13 mouse cellular contexts compared by ENCODE assay signal in genomic region chr5:124450641-124451340, GRCm38 (mm10). TPM values are rescaled to one million over a fixed set of nuclear protein-coding genes. Genes with fewer than 3 reads are reported as not detected.
DNase-seq lines count a peak whose midpoint lies in the region; ATAC-seq and TF ChIP-seq lines count a peak whose summit lies in the region.
"Had no signal": no experiment of that assay in that cellular context is flagged by ENCODE, and none has a peak within 500 bp of the region (broad histone marks: within the 10 kb centered on the region; RNA-seq: fewer than 3 reads in every experiment).

No protein-coding gene starts in this region.

- ATAC-seq in heart, embryonic 16.5 days (replicated peaks; ENCODE audit: extremely low read depth, insufficient read depth, low FRiP score) = no peak
- ATAC-seq in embryonic facial prominence, embryonic 15.5 days (ENCODE audit: insufficient number of reproducible peaks, low FRiP score, low TSS enrichment, low read depth) = no peak
- peak; percentile 57 for ATAC-seq in liver, embryonic 13.5 days (ENCODE audit: low read depth)
- ATAC-seq in forebrain, embryonic 13.5 days = no peak
- ATAC-seq: CD4-positive, CD25-positive, alpha-beta regulatory T cell, adult 4 months had no signal

- H3K27me3 ChIP-seq in heart, embryonic 16.5 days (ENCODE audit: control insufficient read depth, insufficient read depth, low read length) = no peaks in the 10 kb centered on the region
- no peaks in the 10 kb centered on the region for H3K27me3 ChIP-seq in E14TG2a.4 (ENCODE audit: insufficient read depth, low read length)
- no peaks in the 10 kb centered on the region for H3K27me3 ChIP-seq in embryonic facial prominence, embryonic 15.5 days
- H3K27me3 ChIP-seq in liver, embryonic 13.5 days = no peaks in the 10 kb centered on the region
- no peaks in the 10 kb centered on the region for H3K27me3 ChIP-seq in forebrain, embryonic 13.5 days
- H3K27me3 ChIP-seq: hindbrain, embryonic 15.5 days had no signal

- 0 out of 2 replicates have a peak overlapping the region, but pooled peaks have one; percentile 18 for H3K27ac ChIP-seq in heart, embryonic 16.5 days (ENCODE audit: low read length)
- peak overlapping the region; percentile 71; the same call in 1 of the 2 replicates for H3K27ac ChIP-seq in embryonic facial prominence, embryonic 15.5 days (replicated peaks)
- peak overlapping the region; percentile 81 for H3K27ac ChIP-seq in liver, embryonic 13.5 days
- no peak overlapping the region for H3K27ac ChIP-seq in forebrain, embryonic 13.5 days
- H3K27ac ChIP-seq: hindbrain, embryonic 15.5 days had no signal

- intact Hi-C loops in heart, postnatal 36 days (cut with DNase I) = no loop called here

- 76% methylated on average over 16 of the region's 16 CpGs for WGBS in heart, embryonic 16.5 days
- 76% methylated on average over 16 of the region's 16 CpGs for WGBS in embryonic facial prominence, embryonic 15.5 days
- WGBS in liver, embryonic 13.5 days (ENCODE audit: insufficient replicate concordance) = 56% methylated on average over 16 of the region's 16 CpGs
- WGBS in forebrain, embryonic 13.5 days = 90% methylated on average over 16 of the region's 16 CpGs

- H3K9ac ChIP-seq in heart, embryonic 16.5 days (ENCODE audit: low read length) = no peak overlapping the region
- H3K9ac ChIP-seq in embryonic facial prominence, embryonic 15.5 days = no peak overlapping the region
- H3K9ac ChIP-seq in liver, embryonic 13.5 days = peak overlapping the region; percentile 61
- no peak overlapping the region for H3K9ac ChIP-seq in forebrain, embryonic 13.5 days
- H3K9ac ChIP-seq: hindbrain, embryonic 15.5 days had no signal

- no peak for TF ChIP-seq CTCF in E14TG2a.4 (conservative IDR thresholded peaks at IDR 0.05; ENCODE audit: low read length)

- no peak overlapping the region for H3K4me3 ChIP-seq in heart, embryonic 16.5 days (ENCODE audit: low read length)
- peak overlapping the region; percentile 41; the same call in 1 of the 2 replicates for H3K4me3 ChIP-seq in E14TG2a.4 (replicated peaks; ENCODE audit: low read length)
- H3K4me3 ChIP-seq in embryonic facial prominence, embryonic 15.5 days (replicated peaks) = no peak overlapping the region
- H3K4me3 ChIP-seq in liver, embryonic 13.5 days (replicated peaks) = peak overlapping the region; percentile 18; the same call in 1 of the 2 replicates
- H3K4me3 ChIP-seq in forebrain, embryonic 13.5 days = no peak overlapping the region
- H3K4me3 ChIP-seq: hindbrain, embryonic 15.5 days had no signal

- peaks cover 57% of the 10 kb centered on the region for H3K36me3 ChIP-seq in heart, embryonic 16.5 days (ENCODE audit: control insufficient read depth, insufficient read depth)
- peaks cover 91% of the 10 kb centered on the region for H3K36me3 ChIP-seq in E14TG2a.4 (ENCODE audit: insufficient read depth, low read length)
- H3K36me3 ChIP-seq in embryonic facial prominence, embryonic 15.5 days = peaks cover 84% of the 10 kb centered on the region
- H3K36me3 ChIP-seq in liver, embryonic 13.5 days = peaks cover 90% of the 10 kb centered on the region
- H3K36me3 ChIP-seq in forebrain, embryonic 13.5 days (ENCODE audit: poor library complexity, severe bottlenecking) = peaks cover 85% of the 10 kb centered on the region

- peaks cover 24% of the 10 kb centered on the region for H3K4me1 ChIP-seq in heart, embryonic 16.5 days (ENCODE audit: control insufficient read depth, insufficient read depth, low read length)
- peaks cover 87% of the 10 kb centered on the region for H3K4me1 ChIP-seq in E14TG2a.4 (replicated peaks; ENCODE audit: low read depth, low read length)
- peaks cover 41% of the 10 kb centered on the region for H3K4me1 ChIP-seq in embryonic facial prominence, embryonic 15.5 days
- peaks cover 74% of the 10 kb centered on the region for H3K4me1 ChIP-seq in liver, embryonic 13.5 days (replicated peaks)
- peaks cover 25% of the 10 kb centered on the region for H3K4me1 ChIP-seq in forebrain, embryonic 13.5 days

- H3K4me2 ChIP-seq in heart, embryonic 16.5 days (ENCODE audit: low read depth, low read length) = no peak overlapping the region
- H3K4me2 ChIP-seq in embryonic facial prominence, embryonic 15.5 days (replicated peaks) = no peak overlapping the region
- peak overlapping the region; percentile 52 for H3K4me2 ChIP-seq in liver, embryonic 13.5 days
- H3K4me2 ChIP-seq in forebrain, embryonic 13.5 days = no peak overlapping the region
- H3K4me2 ChIP-seq: hindbrain, embryonic 15.5 days had no signal

- H3K9me3 ChIP-seq in heart, embryonic 16.5 days (replicated peaks; ENCODE audit: control insufficient read depth, low read length) = no peaks in the 10 kb centered on the region
- H3K9me3 ChIP-seq in E14TG2a.4 (ENCODE audit: low read length) = no peaks in the 10 kb centered on the region
- H3K9me3 ChIP-seq in embryonic facial prominence, embryonic 15.5 days (replicated peaks) = no peaks in the 10 kb centered on the region
- H3K9me3 ChIP-seq in liver, embryonic 13.5 days (replicated peaks) = no peaks in the 10 kb centered on the region
- no peaks in the 10 kb centered on the region for H3K9me3 ChIP-seq in forebrain, embryonic 13.5 days (replicated peaks)
- H3K9me3 ChIP-seq: hindbrain, embryonic 15.5 days had no signal

- DNase-seq in heart, postnatal 36 days = no peak
- peak; percentile 26 for DNase-seq in liver, embryonic 13.5 days
- DNase-seq in embryo, embryonic 11 days = no peak
- no peak for DNase-seq in cerebellum, postnatal 10 days
- DNase-seq: adrenal gland, adult 8-10 months; layer of hippocampus, adult 9-11 months; lung, adult 18-20 months had no signal

RNA-seq across cellular contexts. Expression of gene Kmt5a, which starts 11.1 kb away (rescaled TPM):
- 30.4 and 31.2 TPM in 2 replicates for polyA plus RNA-seq in heart, embryonic 16.5 days (2015; fragmentation: Nextera tagmentation; extraction: Ambion mirVana)
- total RNA-seq in heart, postnatal 36 days (2021) = 100 to 1,000 TPM; 191 to 237 TPM
- polyA plus RNA-seq in embryonic facial prominence, embryonic 15.5 days (2015; fragmentation: Nextera tagmentation; extraction: Ambion mirVana) = 71.2 and 72.0 TPM in 2 replicates
- polyA plus RNA-seq in liver, embryonic 13.5 days (2015; fragmentation: Nextera tagmentation; extraction: Ambion mirVana) = 45.4 and 58.4 TPM in 2 replicates
- 30.0 and 30.6 TPM in 2 replicates for polyA plus RNA-seq in forebrain, embryonic 13.5 days (2015; fragmentation: Nextera tagmentation; extraction: Ambion mirVana)

RNA-seq across cellular contexts. Expression of gene Sbno1, which starts 25.0 kb away (rescaled TPM):
- polyA plus RNA-seq in heart, embryonic 16.5 days (2015; fragmentation: Nextera tagmentation; extraction: Ambion mirVana) = 57.9 and 61.1 TPM in 2 replicates
- 10 to 100 TPM; 65.3 to 71.7 TPM for total RNA-seq in heart, postnatal 36 days (2021)
- polyA plus RNA-seq in embryonic facial prominence, embryonic 15.5 days (2015; fragmentation: Nextera tagmentation; extraction: Ambion mirVana) = 75.9 and 76.7 TPM in 2 replicates
- polyA plus RNA-seq in liver, embryonic 13.5 days (2015; fragmentation: Nextera tagmentation; extraction: Ambion mirVana) = 50.7 and 64.9 TPM in 2 replicates
- polyA plus RNA-seq in forebrain, embryonic 13.5 days (2015; fragmentation: Nextera tagmentation; extraction: Ambion mirVana) = 120 TPM in 2 replicates

RNA-seq across cellular contexts. Expression of gene Rilpl2, which starts 27.4 kb away (rescaled TPM):
- polyA plus RNA-seq in heart, embryonic 16.5 days (2015; fragmentation: Nextera tagmentation; extraction: Ambion mirVana) = 19.2 and 21.3 TPM in 2 replicates
- total RNA-seq in heart, postnatal 36 days (2021) = 1 to 10 TPM; 7.9 to 9.9 TPM
- polyA plus RNA-seq in embryonic facial prominence, embryonic 15.5 days (2015; fragmentation: Nextera tagmentation; extraction: Ambion mirVana) = 38.0 and 40.2 TPM in 2 replicates
- polyA plus RNA-seq in liver, embryonic 13.5 days (2015; fragmentation: Nextera tagmentation; extraction: Ambion mirVana) = 9.9 and 10.3 TPM in 2 replicates
- 19.3 and 22.3 TPM in 2 replicates for polyA plus RNA-seq in forebrain, embryonic 13.5 days (2015; fragmentation: Nextera tagmentation; extraction: Ambion mirVana)

RNA-seq across cellular contexts. Expression of gene Snrnp35, which starts 32.1 kb away (rescaled TPM):
- polyA plus RNA-seq in heart, embryonic 16.5 days (2015; fragmentation: Nextera tagmentation; extraction: Ambion mirVana) = 23.2 and 24.1 TPM in 2 replicates
- 10 to 100 TPM in 1 of 2 experiments, 1 to 10 TPM in 1; 9.7 to 18.2 TPM for total RNA-seq in heart, postnatal 36 days (2021)
- polyA plus RNA-seq in embryonic facial prominence, embryonic 15.5 days (2015; fragmentation: Nextera tagmentation; extraction: Ambion mirVana) = 26.3 and 26.5 TPM in 2 replicates
- polyA plus RNA-seq in liver, embryonic 13.5 days (2015; fragmentation: Nextera tagmentation; extraction: Ambion mirVana) = 14.6 and 15.0 TPM in 2 replicates
- 27.2 and 27.8 TPM in 2 replicates for polyA plus RNA-seq in forebrain, embryonic 13.5 days (2015; fragmentation: Nextera tagmentation; extraction: Ambion mirVana)

Comparison
In these comparisons a context has a peak if more than half of its experiments do, and no peak if none do; other contexts are left out.
1. H3K4me3 ChIP-seq: peak in E14TG2a.4 (single experiment) and liver, embryonic 13.5 days (single experiment); none in heart, embryonic 16.5 days (single experiment), embryonic facial prominence, embryonic 15.5 days (single experiment) and forebrain, embryonic 13.5 days (single experiment).